Mouse (Mus musculus) stomach, postnatal 0 days (tissue): ENCODE measurements at regions not wholly inside any gene's neighbourhood (a gene's known extent, or its start where the extent isn't known, plus 50 kb on each side); places are given as distances from the start of the nearest gene placed in this dataset.

Experiments
- CTCF ChIP-seq: IDR thresholded peaks from 2 replicates; pipeline ENCODE4 v1.5.1; 2016; ENCODE audit warnings: antibody characterized with exemption, low read depth, mild to moderate bottlenecking, moderate library complexity
- EP300 ChIP-seq: optimal IDR thresholded peaks from 2 replicates; pipeline ENCODE3; 2016; ENCODE audit warnings: antibody characterized with exemption

DNA sequence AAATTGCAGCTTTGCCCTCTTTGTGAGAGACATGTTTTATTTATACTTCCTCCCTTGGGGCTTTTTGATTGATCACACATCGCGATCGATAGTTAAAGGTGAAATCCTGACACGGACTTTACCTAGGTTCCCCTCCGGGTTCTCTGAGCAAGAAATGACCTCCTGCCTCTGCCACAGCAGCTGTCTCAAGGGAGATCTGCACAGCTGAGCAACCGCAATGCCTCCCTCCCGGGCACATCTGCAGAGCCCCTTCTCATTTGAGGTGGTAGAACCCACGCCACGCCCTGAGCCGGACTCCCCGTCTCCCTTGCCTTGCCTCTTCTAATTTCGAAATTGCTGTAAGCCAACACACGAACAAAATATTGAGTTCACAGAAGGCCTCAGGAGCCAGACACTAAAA lies 78.2 kb upstream of the Cacna2d3 start:
- TF ChIP-seq EP300 (no peak), CTCF (no peak)
